Mouse (Mus musculus) midbrain, postnatal 0 days (tissue): ENCODE measurements around the gene Olfr1445. TPM values are rescaled to one million over a fixed set of nuclear protein-coding genes. Genes with fewer than 3 reads are reported as not detected.

Source experiments
- ATAC-seq: fragments of 200-750 bp; cut with Nextera tagmentation; 2 replicates; pipeline ENCODE4 v1.8.0; 2017; ENCODE audit warnings: moderate number of reproducible peaks, mild to moderate bottlenecking, moderate TSS enrichment, moderate library complexity; ENCODE audit not compliant: low FRiP score
- DNase-seq: peaks from one replicate; pipeline ENCODE4 v3.0.0-alpha.2; 2015; ENCODE audit warnings: low spot score
- H3K27ac ChIP-seq: fragments of 300-500 bp; sonication (generic); 2 replicates; pipeline ENCODE4 v1.5.1; 2014; ENCODE audit warnings: low read depth, mild to moderate bottlenecking, low read length, mixed read lengths
- H3K27me3 ChIP-seq: fragments of 300-500 bp; sonication (generic); 2 replicates; pipeline ENCODE4 v1.6.1; 2014; ENCODE audit warnings: low read length, control low read depth, mixed read lengths; ENCODE audit not compliant: insufficient read depth
- H3K36me3 ChIP-seq: fragments of 300-500 bp; sonication (generic); 2 replicates; pipeline ENCODE4 v1.6.1; 2014; ENCODE audit warnings: low read length, control low read depth, mixed read lengths; ENCODE audit not compliant: insufficient read depth
- H3K4me1 ChIP-seq: fragments of 300-500 bp; sonication (generic); 2 replicates; pipeline ENCODE4 v1.6.1; 2014; ENCODE audit warnings: mild to moderate bottlenecking, control low read depth, antibody characterized with exemption, low read length, mixed read lengths; ENCODE audit not compliant: insufficient read depth
- H3K4me2 ChIP-seq: fragments of 300-500 bp; sonication (generic); 2 replicates; pipeline ENCODE4 v1.6.1; 2014; ENCODE audit warnings: low read depth, mild to moderate bottlenecking, low read length, mixed read lengths; ENCODE audit not compliant: poor library complexity, severe bottlenecking
- H3K4me3 ChIP-seq: fragments of 300-500 bp; sonication (generic); 2 replicates; pipeline ENCODE4 v1.5.1; 2014; ENCODE audit warnings: low read depth, mild to moderate bottlenecking, low read length, moderate library complexity
- H3K9ac ChIP-seq: fragments of 300-500 bp; sonication (generic); replicated peaks from 2 replicates; pipeline ENCODE4 v1.6.1; 2014; ENCODE audit warnings: mild to moderate bottlenecking, low read length, moderate library complexity, mixed read lengths; ENCODE audit not compliant: poor library complexity, severe bottlenecking
- H3K9me3 ChIP-seq: fragments of 300-500 bp; sonication (generic); 2 replicates; pipeline ENCODE4 v1.6.1; 2016; ENCODE audit warnings: low read length, control low read depth
- CTCF ChIP-seq: IDR thresholded peaks from 2 replicates; pipeline ENCODE4 v1.5.1; 2016; ENCODE audit warnings: antibody characterized with exemption, mild to moderate bottlenecking
- WGBS: fragments of 180-500 bp; shearing (Covaris S2); extraction: QIAGEN DNeasy Blood & Tissue Kit; methylation state at CpG from one replicate; pipeline ENCODE4 v1.1.7; 2014; 5-methylcytosine and 5-hydroxymethylcytosine counted together
- polyA plus RNA-seq: library from polyadenylated mRNA; unstranded; fragments of >200 nt; fragmentation: Nextera tagmentation; extraction: Ambion mirVana; gene quantifications from 2 replicates; pipeline ENCODE4 v1.2.1, GENCODE M21; 2015
- total RNA-seq: library from RNA; depleted of rRNA; stranded (reverse); fragments of >200 nt; gene quantifications from 2 replicates; pipeline ENCODE4 v1.2.3, GENCODE M21; 2014; rRNA removed

Olfr1445 gene
- total RNA-seq = not detected in 2 replicates
- polyA plus RNA-seq = not detected in 2 replicates

GRCm38 (mm10) chr19:12883555-12883954 is at the start of gene Olfr1445:
Olfr1445 (plus strand) TSS chr19:12883855.
- 82% methylated on average over 2 of the region's 2 CpGs for WGBS
- Histone ChIP-seq H3K4me2 (no peak within 1 kb of the TSS), H3K9me3 (no peaks in the 10 kb centered on the region), H3K27me3 (no peaks in the 10 kb centered on the region), H3K9ac (no peak within 1 kb of the TSS), H3K4me3 (no peak within 1 kb of the TSS), H3K36me3 (no peaks in the 10 kb centered on the region), H3K4me1 (no peaks in the 10 kb centered on the region), H3K27ac (no peak within 1 kb of the TSS)
- ATAC-seq (no peak), DNase-seq (no peak)
- TF ChIP-seq CTCF = no peak

DNA sequence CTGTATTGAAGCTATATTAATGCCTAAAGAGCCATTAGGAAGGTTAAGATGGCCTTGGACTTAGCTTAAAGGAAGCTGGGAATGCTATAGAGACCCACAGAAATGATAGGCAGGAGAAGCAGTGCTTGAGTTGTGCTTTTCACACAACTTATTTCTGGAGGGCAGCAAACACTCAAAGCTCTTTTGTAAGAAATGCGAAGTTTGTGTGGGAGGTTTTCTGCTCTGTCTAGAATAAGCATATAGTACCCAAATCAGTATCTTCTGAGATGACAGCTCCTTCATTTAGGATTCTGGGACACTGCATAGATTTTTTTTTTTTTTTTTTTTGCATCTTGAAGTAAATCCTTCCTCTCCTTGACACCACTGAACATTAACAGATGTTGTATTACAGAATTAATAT is 45.1 kb upstream of the Olfr1445 start:
- DNase-seq = no peak
- no peak for TF ChIP-seq CTCF
- Histone ChIP-seq H3K4me2 (no peak overlapping the region), H3K36me3 (no peaks in the 10 kb centered on the region), H3K4me1 (no peaks in the 10 kb centered on the region), H3K27me3 (no peaks in the 10 kb centered on the region), H3K4me3 (no peak overlapping the region), H3K9me3 (no peaks in the 10 kb centered on the region), H3K9ac (no peak overlapping the region), H3K27ac (no peak overlapping the region)
- 92% methylated on average over 1 of the region's 1 CpGs for WGBS
- no peak for ATAC-seq

DNA sequence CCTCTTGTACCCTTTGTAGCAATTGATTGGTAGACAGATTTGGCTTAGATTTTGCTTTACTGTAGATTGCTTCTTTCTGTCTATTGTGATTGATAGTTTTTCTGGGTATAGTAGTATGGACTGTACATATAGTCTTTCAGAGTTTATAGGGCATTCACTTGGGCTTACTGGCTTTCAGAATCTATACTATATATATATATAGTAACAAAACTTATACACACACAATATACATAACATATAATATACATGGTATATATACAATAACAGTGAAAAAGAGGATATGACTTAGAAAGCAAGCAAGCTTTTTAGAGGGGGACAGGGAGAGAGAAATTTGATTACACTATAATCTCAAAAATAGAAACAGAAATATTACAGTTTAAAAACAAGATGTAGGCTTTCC is 37.3 kb upstream of the Olfr1445 start, which contains the start of gene Gm5244:
Gene Gm5244 (plus strand): TSS at position 301 of the 400 bp plus-strand sequence.
- H3K4me1 ChIP-seq = no peaks in the 10 kb centered on the region
- no peaks in the 10 kb centered on the region for H3K36me3 ChIP-seq
- no peak within 1 kb of the TSS for H3K4me2 ChIP-seq
- H3K27me3 ChIP-seq = no peaks in the 10 kb centered on the region
- DNase-seq (no peak), ATAC-seq (no peak)
- no peaks in the 10 kb centered on the region for H3K9me3 ChIP-seq
- no peak for TF ChIP-seq CTCF
- no peak within 1 kb of the TSS for H3K4me3 ChIP-seq
- H3K9ac ChIP-seq = no peak within 1 kb of the TSS
- H3K27ac ChIP-seq = no peak within 1 kb of the TSS

GRCm38 (mm10) chr19:12856983-12857382 is 26.7 kb upstream of the Olfr1445 start, which contains the start of gene Olfr1444:
Olfr1444 (plus strand) TSS chr19:12857283.
- ATAC-seq (no peak), DNase-seq (no peak)
- no peak within 1 kb of the TSS for H3K4me2 ChIP-seq
- WGBS = 58% methylated on average over 1 of the region's 1 CpGs
- no peak for TF ChIP-seq CTCF
- H3K4me3 ChIP-seq = no peak within 1 kb of the TSS
- H3K9ac ChIP-seq = no peak within 1 kb of the TSS
- no peaks in the 10 kb centered on the region for H3K36me3 ChIP-seq
- H3K4me1 ChIP-seq = no peaks in the 10 kb centered on the region
- no peaks in the 10 kb centered on the region for H3K27me3 ChIP-seq
- peaks cover 1% of the 10 kb centered on the region; the same call in 1 of the 2 replicates for H3K9me3 ChIP-seq
- H3K27ac ChIP-seq = no peak within 1 kb of the TSS

GRCm38 (mm10) chr19:12893424-12893823 is 9.8 kb downstream of the Olfr1445 start, which contains the start of gene Olfr1446:
Olfr1446 (minus strand) TSS chr19:12893524.
- Histone ChIP-seq H3K36me3 (no peaks in the 10 kb centered on the region), H3K27ac (no peak within 1 kb of the TSS), H3K27me3 (no peaks in the 10 kb centered on the region), H3K4me2 (no peak within 1 kb of the TSS), H3K4me3 (no peak within 1 kb of the TSS), H3K9ac (no peak within 1 kb of the TSS), H3K4me1 (no peaks in the 10 kb centered on the region), H3K9me3 (no peaks in the 10 kb centered on the region)
- no peak for ATAC-seq
- DNase-seq = no peak
- TF ChIP-seq CTCF = no peak
- 79% methylated on average over 1 of the region's 1 CpGs for WGBS

DNA sequence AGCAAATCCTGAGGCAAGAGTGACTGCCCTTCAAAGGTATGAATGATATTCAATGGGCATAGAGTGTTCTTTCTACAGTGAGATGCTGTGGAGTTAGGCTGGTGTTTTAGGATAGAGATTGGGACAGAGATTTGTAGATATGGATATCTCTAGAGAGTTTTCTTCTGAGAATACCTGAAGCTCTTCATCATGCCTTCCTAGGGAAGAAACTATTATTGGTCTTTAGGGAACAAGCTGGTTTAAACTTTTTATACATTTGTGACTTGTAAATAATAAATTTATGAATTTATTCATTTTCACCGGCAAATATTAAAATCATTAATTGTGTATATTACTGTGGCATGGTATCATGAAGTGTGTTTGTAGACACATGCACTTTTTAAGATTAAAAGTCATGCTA is 20.0 kb downstream of the Olfr1445 start, which contains the start of gene Olfr1447:
Gene Olfr1447 (minus strand): TSS at position 101 of the 400 bp plus-strand sequence.
- H3K36me3 ChIP-seq = no peaks in the 10 kb centered on the region
- 89% methylated on average over 1 of the region's 1 CpGs for WGBS
- H3K4me3 ChIP-seq = no peak within 1 kb of the TSS

More for the DNA sequence above, 20.0 kb downstream of the Olfr1445 start, which contains the start of gene Olfr1447:
- no peak for ATAC-seq
- TF ChIP-seq CTCF = no peak
- Histone ChIP-seq H3K27ac (no peak within 1 kb of the TSS), H3K27me3 (no peaks in the 10 kb centered on the region), H3K4me1 (no peaks in the 10 kb centered on the region), H3K9ac (no peak within 1 kb of the TSS), H3K9me3 (peaks cover 4% of the 10 kb centered on the region; the same call in 1 of the 2 replicates), H3K4me2 (no peak within 1 kb of the TSS)
- DNase-seq = no peak
